Mouse (Mus musculus) liver, embryonic 14.5 days (tissue): ENCODE data around the gene Zfp513.

Source experiments
- CTCF ChIP-seq: IDR thresholded peaks from 2 replicates; pipeline ENCODE4 v1.5.1; 2016; ENCODE audit warnings: antibody characterized with exemption, low read depth, control low read depth
- EP300 ChIP-seq: IDR thresholded peaks from 2 replicates; pipeline ENCODE4 v1.6.1; 2016; ENCODE audit warnings: antibody characterized with exemption, low read depth

DNA sequence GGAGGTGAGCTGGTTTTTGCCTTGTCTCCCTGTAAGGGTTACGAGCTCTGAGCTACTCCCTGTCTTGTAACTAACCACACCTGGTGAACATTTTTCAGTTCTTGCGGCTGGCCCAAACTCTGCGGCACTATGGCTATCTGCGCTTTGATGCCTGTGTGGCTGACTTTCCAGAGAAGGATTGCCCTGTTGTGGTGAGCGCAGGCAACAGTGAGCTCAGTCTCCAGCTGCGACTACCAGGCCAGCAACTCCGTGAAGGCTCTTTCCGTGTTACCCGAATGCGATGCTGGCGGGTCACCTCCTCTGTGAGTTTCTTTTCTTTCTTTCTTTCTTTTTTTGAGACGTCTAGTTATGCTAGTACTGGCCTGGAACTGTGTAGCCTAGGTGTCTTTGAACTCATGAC is 5.0 kb downstream of the Zfp513 start:
- TF ChIP-seq CTCF: no peak
- no peak for TF ChIP-seq EP300
